Mouse (Mus musculus) gastrocnemius, postnatal 4 days (tissue): ENCODE measurements around the gene Dll4. TPM values are rescaled to one million over a fixed set of nuclear protein-coding genes. Genes with fewer than 3 reads are reported as not detected.

Experiments used
- DNase-seq, 2 experiments: peaks; one replicate each; pipeline ENCODE4 v3.0.0; 2021 to 2022; ENCODE audit warnings: low spot score in 2 of 2, mixed read lengths in 2 of 2
- long read RNA-seq, 2 experiments: library from polyadenylated mRNA; stranded (forward); transcript quantifications; one replicate each; pipeline ENCODE4 v2.0.0; 2021
- total RNA-seq, 2 experiments: library from RNA; stranded (reverse); gene quantifications; 2 replicates each; pipeline ENCODE4 v1.2.3; 2021

The Dll4 gene
- 10 to 100 TPM; 13.7 to 13.9 TPM for total RNA-seq
- long read RNA-seq, experiment 1, transcript Dll4-201 (11 exons, 3,747 nt): major isoform, 10 of 14 reads
- long read RNA-seq, experiment 1, partial matches to known transcripts: 3 of 14 reads
- long read RNA-seq, experiment 1, other reads (novel, unspliced or antisense): 1 of 14 reads
- long read RNA-seq, experiment 2, transcript Dll4-201 (11 exons, 3,747 nt): major isoform, 16 of 22 reads
- long read RNA-seq, experiment 2, partial matches to known transcripts: 3 of 22 reads
- long read RNA-seq, experiment 2, other reads (novel, unspliced or antisense): 3 of 22 reads

- DNase-seq: peak; percentile 41 to 49
These were observed at the start of gene Dll4 for GRCm38 (mm10) chr2:119325568-119326143. Gene Dll4 (plus strand): TSS chr2:119325784.

- DNase-seq: no peak
These were observed 48.7 kb upstream of the Dll4 start for GRCm38 (mm10) chr2:119276926-119277325.

- DNase-seq: no peak
These were observed 47.8 kb upstream of the Dll4 start for GRCm38 (mm10) chr2:119277810-119278209.

- no peak for DNase-seq
These were observed 43.6 kb upstream of the Dll4 start for GRCm38 (mm10) chr2:119281899-119282565.

GRCm38 (mm10) chr2:119287372-119287771, 38.2 kb upstream of the Dll4 start:
- no peak for DNase-seq

- DNase-seq: peak; percentile 94 to 97
These were observed 37.2 kb upstream of the Dll4 start, which contains the start of gene Vps18 for GRCm38 (mm10) chr2:119288270-119288882. Gene Vps18 (plus strand): TSS chr2:119288740.

GRCm38 (mm10) chr2:119289014-119289416, 36.6 kb upstream of the Dll4 start:
- no peak for DNase-seq

GRCm38 (mm10) chr2:119292281-119292680, 33.3 kb upstream of the Dll4 start:
- DNase-seq: no peak

- DNase-seq: no peak
These were observed 32.7 kb upstream of the Dll4 start for GRCm38 (mm10) chr2:119292852-119293251.

GRCm38 (mm10) chr2:119293311-119293710, 32.3 kb upstream of the Dll4 start:
- DNase-seq: no peak

GRCm38 (mm10) chr2:119293776-119294390, 31.7 kb upstream of the Dll4 start:
- no peak for DNase-seq

GRCm38 (mm10) chr2:119294411-119294810, 31.2 kb upstream of the Dll4 start:
- DNase-seq: no peak

- no peak for DNase-seq
These were observed 28.8 kb upstream of the Dll4 start for GRCm38 (mm10) chr2:119296756-119297155.

GRCm38 (mm10) chr2:119297506-119297905, 28.1 kb upstream of the Dll4 start:
- DNase-seq: no peak

GRCm38 (mm10) chr2:119298330-119298729, 27.3 kb upstream of the Dll4 start:
- DNase-seq: peak in 1 of 2 experiments; percentile 48

- DNase-seq: no peak
These were observed 26.7 kb upstream of the Dll4 start for GRCm38 (mm10) chr2:119298839-119299238.

- DNase-seq: peak; percentile 73 to 83
These were observed 25.4 kb upstream of the Dll4 start for GRCm38 (mm10) chr2:119299981-119300818.

GRCm38 (mm10) chr2:119300819-119301493, 24.6 kb upstream of the Dll4 start:
- DNase-seq: no peak

- DNase-seq: no peak
These were observed 22.7 kb upstream of the Dll4 start for GRCm38 (mm10) chr2:119302876-119303275.

GRCm38 (mm10) chr2:119304391-119304790, 21.2 kb upstream of the Dll4 start:
- no peak for DNase-seq
